Mouse (Mus musculus) layer of hippocampus, postnatal 25 days (tissue): ENCODE measurements around the gene Mrpl16. TPM values are rescaled to one million over a fixed set of nuclear protein-coding genes. Genes with fewer than 3 reads are reported as not detected.

Experiments
- DNase-seq, 2 experiments: peaks; one replicate each; pipeline ENCODE4 v3.0.0; 2022; ENCODE audit warnings: mixed read lengths in 2 of 2, low spot score in 1 of 2; ENCODE audit errors: extremely low spot score in 1 of 2
- total RNA-seq, 2 experiments: library from RNA; stranded (reverse); gene quantifications; 2 replicates each; pipeline ENCODE4 v1.2.3; 2021

Gene Mrpl16
- total RNA-seq, 2 experiments from 2014 or later, result 34.2 to 37.6 TPM

- no peak for DNase-seq
Measured at GRCm38 (mm10) chr19:11800531-11801315, 30.5 kb downstream of the Mrpl16 start.

DNA sequence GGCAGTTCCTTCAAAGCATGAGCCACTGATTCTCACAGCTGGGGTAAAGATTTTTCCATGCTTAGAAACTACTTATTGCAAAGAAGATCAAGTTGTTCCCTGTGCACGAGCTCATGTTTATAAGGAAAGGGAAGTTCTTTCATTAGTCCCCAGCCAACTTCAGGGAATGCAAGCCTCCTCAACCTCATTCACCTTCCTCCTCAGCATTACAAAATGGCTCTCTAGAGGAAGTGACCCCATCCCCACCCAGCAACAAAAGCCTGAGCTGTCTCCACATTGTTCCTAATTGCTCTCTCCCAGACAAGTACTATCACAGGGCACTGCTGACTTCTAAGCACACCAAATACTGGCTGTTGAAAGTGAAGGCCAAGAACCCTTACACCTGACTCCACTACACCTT is 34.2 kb downstream of the Mrpl16 start:
- DNase-seq, result no peak

DNA sequence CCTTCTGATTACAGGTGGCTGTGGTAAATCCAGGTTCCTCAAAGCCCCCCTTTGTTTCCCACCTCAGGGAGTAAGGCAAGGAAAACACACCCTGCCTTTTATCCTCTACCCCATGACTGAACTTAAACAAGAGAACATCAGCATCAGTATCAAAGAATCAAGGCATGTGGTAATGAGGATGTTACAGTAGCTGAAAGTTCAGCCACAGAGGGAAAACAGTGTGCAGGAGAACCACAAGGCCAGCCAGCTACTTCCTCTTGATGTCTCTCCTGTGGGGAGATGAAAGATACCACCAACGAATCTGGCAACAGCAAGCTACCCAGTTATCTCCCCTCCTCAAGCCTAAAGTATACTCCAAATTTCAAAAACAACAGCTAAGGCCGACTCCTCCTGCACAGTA is 37.1 kb downstream of the Mrpl16 start:
- no peak for DNase-seq

GRCm38 (mm10) chr19:11807822-11808221 is 37.6 kb downstream of the Mrpl16 start:
- no peak for DNase-seq

DNA sequence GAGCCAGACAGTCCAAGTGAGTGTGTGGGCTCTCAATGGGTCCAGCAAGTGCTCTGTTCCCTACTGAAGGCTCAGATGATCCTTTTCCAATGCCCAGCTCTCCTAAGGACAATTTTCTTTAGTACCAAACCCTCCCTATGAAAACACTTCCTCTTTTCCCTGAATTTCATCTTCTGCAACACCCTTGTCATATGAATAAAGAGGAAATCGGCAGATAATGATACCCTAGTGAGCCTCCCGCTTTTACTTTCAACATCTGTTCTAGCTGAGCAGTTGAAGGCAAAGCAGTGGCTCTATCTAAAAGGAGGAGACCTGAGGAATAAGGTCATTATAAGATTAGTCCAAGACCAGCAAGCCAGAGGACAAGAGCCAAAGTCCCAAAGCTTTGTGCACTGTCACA is 38.3 kb downstream of the Mrpl16 start:
- DNase-seq, result no peak

- no peak for DNase-seq
Measured at GRCm38 (mm10) chr19:11810003-11810758, 40.0 kb downstream of the Mrpl16 start.

DNA sequence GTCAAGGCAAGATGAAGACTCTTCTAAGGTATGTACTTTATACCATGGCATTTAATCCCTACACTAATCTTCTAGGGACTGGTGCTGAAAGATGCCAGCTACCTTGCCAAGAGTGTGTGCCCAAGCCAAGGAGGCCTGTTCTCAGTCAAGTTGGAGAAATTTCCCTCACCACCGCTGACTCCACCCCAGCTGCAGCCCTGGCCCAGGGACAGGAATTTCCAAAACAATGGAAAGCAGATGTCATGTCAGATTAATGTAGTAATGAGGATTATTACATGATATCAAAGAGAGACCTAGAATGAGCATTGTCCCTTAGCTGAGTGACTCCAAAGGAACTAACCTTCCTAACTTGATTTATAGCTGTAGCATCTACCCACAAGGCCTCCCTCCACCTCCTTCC is 40.7 kb downstream of the Mrpl16 start:
- DNase-seq, result no peak

GRCm38 (mm10) chr19:11811688-11812365 is 41.6 kb downstream of the Mrpl16 start:
- no peak for DNase-seq

DNA sequence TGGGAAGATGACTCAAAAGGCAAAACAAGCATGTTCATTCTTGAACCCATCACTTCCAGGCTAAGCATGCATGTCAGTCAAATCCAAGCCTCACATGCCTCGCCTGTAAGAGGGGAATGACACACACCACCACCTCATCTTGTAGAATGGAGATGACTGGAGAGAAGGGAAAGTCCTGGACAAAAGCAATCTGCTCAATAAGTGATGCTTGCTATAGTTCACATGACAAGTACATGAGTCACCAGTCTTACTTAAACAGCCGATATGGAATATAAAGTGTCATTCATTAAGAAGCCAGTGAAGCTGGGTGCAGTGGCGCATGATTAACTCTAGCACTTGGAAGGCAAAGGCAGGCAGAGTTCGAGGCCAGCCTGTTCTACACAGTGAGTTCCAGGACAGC is 42.9 kb downstream of the Mrpl16 start:
- no peak for DNase-seq

- DNase-seq, result no peak
Measured at GRCm38 (mm10) chr19:11813649-11814048, 43.5 kb downstream of the Mrpl16 start.

- DNase-seq, result no peak
Measured at GRCm38 (mm10) chr19:11814742-11815333, 44.6 kb downstream of the Mrpl16 start.

DNA sequence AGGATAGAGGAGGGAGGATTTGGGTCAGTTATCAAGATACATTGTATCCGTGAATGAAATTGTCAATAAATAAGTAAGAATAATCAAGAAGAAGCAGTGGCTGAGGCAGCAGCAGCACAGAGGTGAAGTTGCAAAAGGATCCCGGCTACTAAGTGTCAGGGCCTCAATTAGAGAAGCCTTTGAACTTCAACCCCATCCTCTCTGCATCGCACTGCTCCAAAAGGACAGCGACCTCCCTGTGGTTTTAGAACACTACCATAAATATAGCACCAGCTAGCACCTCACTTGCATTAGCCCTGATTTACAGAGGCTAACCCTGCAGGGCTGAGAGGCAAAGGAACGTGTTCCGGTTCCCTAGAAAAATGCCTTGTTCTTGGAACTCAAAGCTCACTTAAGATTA is 46.5 kb downstream of the Mrpl16 start:
- no peak for DNase-seq

DNA sequence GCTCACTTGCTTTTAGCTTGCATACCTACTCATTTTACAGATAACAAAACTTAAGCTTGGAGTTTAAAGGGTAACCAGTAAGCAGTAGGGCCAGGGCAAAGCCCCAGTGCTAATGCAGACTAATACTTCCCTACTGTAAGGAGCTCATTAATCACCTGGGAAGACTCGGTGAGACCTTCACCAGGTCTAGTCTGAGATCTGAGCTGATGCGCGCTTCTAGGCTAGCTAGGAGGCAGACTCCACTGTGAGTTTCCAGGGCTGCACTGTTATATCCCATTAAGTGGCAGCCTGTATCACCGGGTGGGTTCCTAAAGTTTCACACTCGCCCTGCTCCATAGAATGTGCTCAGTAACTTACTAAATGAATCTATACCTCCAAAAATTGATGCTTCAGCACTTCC is 47.4 kb downstream of the Mrpl16 start:
- no peak for DNase-seq

GRCm38 (mm10) chr19:11818199-11819142 is 48.3 kb downstream of the Mrpl16 start:
- peak; percentile 33 to 44 for DNase-seq

- no peak for DNase-seq
Measured at GRCm38 (mm10) chr19:11819143-11819700, 49.0 kb downstream of the Mrpl16 start, which contains the start of gene Stx3. Gene Stx3 (minus strand): TSS chr19:11819403.

DNA sequence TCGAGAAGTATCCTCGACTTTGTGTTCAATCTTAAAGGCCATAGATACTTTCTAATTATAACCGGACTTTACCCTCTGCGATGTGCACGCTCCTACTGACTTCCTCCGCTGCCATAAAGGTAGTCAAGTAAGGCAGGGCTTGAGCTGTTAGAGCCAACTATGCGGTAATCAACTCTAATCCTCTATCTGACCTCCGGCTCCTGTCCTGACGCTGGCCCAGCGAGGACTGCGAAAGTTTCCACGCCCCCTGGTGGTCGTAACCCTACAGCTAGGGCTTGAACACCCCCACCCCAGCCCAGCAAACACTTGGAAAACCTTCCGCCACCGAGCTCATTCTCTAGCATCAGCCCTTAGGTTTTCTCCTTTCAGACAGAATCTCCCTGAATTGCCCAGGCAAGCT is 49.6 kb downstream of the Mrpl16 start:
- peak; percentile 51 to 78 for DNase-seq

GRCm38 (mm10) chr19:11820211-11820610 is 50.0 kb downstream of the Mrpl16 start:
- no peak for DNase-seq

DNA sequence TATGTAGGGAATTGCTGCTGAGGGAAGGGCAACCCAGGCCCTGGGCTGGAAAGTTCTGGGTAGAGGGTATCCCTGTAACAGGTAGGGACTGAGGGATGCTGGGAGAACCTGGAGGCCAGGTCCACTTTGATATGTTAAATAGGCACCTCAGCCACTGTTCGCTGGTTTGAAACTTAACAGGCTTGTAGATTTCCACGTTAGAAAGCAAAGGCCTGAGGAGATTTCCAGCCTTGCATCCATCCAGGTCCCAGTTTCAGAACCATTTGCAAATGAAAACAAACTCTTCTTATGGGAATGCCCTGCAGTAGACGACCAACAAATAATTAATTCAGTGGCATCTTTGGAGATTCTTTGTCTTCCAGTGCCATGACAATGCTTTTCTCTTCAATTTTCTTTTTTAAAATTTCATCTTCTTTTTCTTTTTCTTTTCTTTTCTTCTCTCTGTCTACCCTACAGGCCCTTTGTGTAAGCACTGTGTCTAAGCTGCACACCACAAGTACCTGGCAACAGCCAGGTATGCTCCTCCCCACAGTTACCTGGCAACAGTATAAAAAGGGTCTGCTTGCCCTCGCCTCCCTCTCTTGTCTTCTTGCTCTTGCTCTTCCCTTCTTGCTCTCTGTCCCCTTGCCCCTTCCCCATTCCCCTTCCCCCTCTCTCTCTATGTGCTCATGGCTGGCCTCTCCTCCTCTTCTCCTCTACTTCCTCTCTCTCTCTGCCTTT is 53.3 kb downstream of the Mrpl16 start:
- no peak for DNase-seq
